Mouse (Mus musculus) CD4-positive, CD25-positive, alpha-beta regulatory T cell, adult 9 weeks (primary cell): ENCODE results near the gene Rnft2. TPM values are rescaled to one million over a fixed set of nuclear protein-coding genes. Genes with fewer than 3 reads are reported as not detected.

ENCODE experiments used
- polyA plus RNA-seq: library from polyadenylated mRNA; unstranded; fragments of 100-300 nt; shearing (Covaris generic); gene quantifications from one replicate; pipeline ENCODE4 v1.2.1, GENCODE M21; 2017

Rnft2 gene
- 0.16 TPM for polyA plus RNA-seq

DNA sequence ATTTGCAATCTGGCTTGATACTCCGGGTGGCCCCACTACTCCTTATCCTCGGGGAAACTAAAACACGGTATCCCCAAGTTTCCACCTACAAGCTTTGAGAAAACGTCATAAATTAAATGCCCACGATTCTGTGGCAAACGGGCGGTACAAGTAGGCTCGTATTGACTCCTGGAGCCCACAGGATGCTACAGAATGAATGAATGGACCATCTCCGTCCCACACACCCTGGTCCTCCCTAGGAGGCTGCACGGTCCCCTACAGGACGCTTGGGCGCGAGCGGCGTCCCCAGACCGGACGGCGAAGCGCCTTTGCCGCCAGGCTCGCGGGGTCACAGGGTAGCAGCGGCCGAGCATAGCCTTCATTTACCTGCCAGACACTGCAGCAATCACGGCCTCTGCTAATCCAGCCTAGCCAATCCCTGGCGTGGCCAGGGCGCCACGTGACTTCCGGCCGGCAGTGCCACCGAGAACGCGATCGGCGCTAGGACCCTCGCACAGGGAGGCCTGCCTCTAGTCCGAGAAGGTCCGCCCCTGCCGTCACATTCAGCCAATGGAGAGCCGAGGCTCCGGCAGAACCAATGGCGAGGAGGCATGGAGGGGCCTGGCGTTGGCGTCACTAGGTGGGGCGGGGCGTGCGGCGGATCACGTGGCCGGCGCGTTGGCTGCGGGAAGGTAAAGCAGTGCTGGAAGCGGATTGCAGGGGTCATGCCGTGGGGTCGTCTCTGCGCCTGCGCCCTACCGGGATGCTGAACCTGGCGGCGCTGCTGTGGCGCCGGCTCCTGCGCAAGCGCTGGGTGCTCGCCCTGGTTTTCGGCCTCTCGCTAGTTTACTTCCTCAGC is at the start of gene Rnft2, which contains the start of gene 2410131K14Rik:
TSS of gene Rnft2 (minus strand) at position 511 of the 838 bp plus-strand sequence.
TSS of gene 2410131K14Rik (plus strand) at position 622 of the 838 bp plus-strand sequence.

DNA sequence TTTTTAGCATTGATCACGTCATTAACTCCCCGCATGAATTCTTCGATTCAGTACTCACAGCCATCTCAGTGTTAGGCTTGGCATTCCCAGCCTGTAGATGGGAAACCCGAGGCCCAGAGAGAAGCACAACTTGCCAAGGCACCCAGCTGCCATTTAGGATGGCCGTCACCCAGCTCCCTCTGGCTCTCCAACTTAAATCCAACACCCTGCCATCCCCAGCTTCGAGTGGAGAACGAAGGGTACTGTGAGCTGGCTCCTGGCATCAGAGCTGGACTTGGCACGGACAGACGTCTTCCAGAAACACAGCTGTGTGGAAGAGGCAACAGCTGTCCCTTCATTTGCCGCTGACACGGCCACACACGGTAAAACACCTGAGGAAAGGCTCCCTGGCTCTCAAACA is 80.3 kb downstream of the Rnft2 start, which contains the start of gene Hrk:
TSS of gene Hrk (plus strand) at position 68 of the 400 bp plus-strand sequence.

DNA sequence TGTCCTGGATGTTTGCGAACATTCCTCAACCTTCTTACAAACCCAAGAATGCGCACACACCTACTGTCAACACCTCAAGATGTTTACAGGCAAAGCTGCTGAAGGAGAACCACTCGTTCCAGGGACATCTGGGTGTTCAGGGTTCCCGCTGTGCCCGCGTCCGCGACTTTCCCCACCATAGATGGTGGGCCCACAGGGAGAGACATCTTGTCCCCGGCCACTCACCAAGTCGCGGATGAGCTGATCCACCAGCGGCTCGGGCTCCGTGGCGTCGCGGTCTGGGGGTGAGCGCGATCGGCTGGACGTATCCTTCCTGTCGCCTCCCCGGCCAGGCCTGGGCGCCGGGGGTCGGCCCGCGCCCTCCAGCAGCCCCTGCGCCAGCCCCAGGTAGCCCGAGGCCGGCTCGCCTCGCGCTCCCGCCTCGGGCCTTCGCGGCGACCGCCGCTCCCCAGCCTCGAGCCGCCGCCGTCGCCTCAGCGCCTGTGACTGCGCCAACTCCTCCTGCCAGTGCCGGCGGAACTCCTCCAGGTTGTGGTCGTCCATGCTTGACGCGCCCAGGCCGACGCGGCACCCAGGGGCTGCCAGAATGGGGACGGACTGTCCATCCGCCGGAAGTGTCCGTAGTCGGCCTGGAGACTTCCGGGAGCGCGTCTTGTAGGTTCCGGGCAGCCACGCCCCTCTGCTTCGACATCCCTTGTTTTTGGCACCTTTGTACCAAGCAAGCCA is 89.9 kb downstream of the Rnft2 start, which contains the start of gene Fbxw8:
TSS of gene Fbxw8 (minus strand) at position 626 of the 726 bp plus-strand sequence.

Other genes with a start within 250 kb of the Rnft2 start
- 18.7 TPM for gene Tesc, start 217.4 kb downstream of the Rnft2 start, polyA plus RNA-seq
- 2.3 TPM for gene Fbxw8, start 89.7 kb downstream of the Rnft2 start, polyA plus RNA-seq
- gene Hrk, start 80.5 kb downstream of the Rnft2 start, polyA plus RNA-seq, result not detected
- 7.7 TPM for gene 2410131K14Rik, start 111 bp upstream of the Rnft2 start, polyA plus RNA-seq